Mouse (Mus musculus) heart, postnatal 14 days (tissue): ENCODE results near the gene Trpc1. TPM values are rescaled to one million over a fixed set of nuclear protein-coding genes. Genes with fewer than 3 reads are reported as not detected.

Experiments used
- DNase-seq, 2 experiments: peaks; one replicate each; pipeline ENCODE4 v3.0.0; 2021 to 2022
- intact Hi-C: fragments of 180-260 bp; cut with DNase I; formaldehyde crosslinking; loops from one replicate; pipeline ENCODE4 v1.15.1; 2025
- total RNA-seq, 2 experiments: library from RNA; stranded (reverse); gene quantifications; 2 replicates each; pipeline ENCODE4 v1.2.3; 2021

Trpc1 gene
- total RNA-seq, 2 experiments from 2014 or later: 6.7 to 8.6 TPM

DNA sequence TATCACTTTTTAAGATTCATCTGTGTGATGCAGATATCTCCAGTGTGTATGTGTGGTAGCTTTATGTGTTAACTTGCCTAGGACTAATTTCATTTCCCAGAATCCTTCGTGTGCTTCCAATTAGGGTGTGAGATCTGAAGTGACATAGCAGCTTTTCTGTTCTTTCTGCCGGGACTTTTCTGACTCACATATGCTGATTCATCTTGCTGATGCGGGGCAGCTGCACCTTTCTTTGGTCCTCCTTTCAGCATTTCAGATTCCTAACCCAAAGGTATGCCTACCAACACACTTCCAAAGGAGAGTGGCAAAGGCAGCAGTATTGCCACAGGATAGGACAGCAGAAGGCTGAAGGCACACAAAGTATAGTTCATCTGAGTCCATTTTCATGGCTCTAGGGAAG is 46.1 kb downstream of the Trpc1 start:
- no peak for DNase-seq
- intact Hi-C loops: no loop called here

DNA sequence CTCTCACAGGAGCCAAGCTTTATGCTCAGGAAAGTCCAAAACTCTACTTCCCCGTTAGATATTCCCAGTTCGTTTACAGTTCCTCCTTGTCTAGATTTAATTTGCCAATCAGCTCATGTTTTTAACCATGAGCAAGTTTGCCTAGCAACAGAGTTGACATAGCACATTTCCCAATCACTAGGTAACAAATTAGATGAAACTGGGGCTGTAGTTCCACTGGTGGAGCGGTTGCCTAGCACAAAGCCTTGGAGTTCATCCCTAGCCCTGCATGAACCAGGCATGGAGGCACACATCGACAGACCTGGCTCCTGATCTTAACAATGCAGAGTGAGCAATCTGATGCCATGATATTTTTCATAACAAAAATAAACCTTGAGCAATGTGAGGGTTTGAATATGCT is 50.9 kb downstream of the Trpc1 start:
- intact Hi-C loops: loop anchor here (5.0 to 10.0 kb wide), 2 partner anchors 156 to 167 kb away; partner anchors contain the start of gene Atr

DNA sequence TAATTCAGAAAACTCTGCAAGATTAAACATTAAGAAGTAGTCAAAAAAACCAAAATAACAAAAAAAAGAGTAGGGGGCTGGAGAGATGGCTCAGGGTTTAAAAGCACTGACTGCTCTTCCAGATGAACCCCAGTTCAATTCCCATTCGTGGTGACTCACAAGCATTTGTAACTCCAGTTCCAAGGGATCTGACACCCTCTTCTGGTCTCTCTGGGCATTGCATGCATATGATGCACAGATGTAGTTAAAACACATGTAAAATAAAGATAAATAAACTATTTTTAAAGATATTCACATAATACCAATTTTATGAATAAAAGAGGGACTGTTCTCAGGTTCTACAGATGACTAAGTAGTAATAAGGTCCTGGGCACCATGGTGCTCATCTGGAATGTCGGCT is 52.4 kb downstream of the Trpc1 start:
- peak; percentile 40 to 65 for DNase-seq
- intact Hi-C loops: loop anchor here (5.0 to 10.0 kb wide), 2 partner anchors 157 to 166 kb away; partner anchors contain the start of gene Atr

More for the DNA sequence above, 50.9 kb downstream of the Trpc1 start:
- no peak for DNase-seq

DNA sequence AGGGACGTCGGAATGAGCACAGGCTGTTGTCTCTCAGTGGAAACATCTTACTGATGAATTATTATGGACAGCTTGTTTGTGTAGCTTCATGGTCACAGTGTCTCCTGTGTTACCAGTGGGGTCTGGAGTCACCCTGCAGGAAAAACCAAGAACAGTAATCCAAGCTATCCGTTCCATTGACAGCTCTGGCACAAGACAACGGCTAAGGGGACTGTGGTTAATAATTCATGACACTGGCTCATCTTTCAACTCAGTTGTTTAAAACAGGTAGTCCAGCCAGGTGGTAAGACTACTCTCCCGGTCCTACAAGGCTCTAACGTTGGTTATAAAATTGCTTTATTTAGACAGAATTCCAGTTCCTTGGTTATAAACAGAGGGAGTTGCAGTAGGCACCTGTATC is 53.6 kb downstream of the Trpc1 start:
- intact Hi-C loops: loop anchor here (5.0 to 10.0 kb wide), 2 partner anchors 158 to 164 kb away; partner anchors contain the start of gene Atr
- no peak for DNase-seq

DNA sequence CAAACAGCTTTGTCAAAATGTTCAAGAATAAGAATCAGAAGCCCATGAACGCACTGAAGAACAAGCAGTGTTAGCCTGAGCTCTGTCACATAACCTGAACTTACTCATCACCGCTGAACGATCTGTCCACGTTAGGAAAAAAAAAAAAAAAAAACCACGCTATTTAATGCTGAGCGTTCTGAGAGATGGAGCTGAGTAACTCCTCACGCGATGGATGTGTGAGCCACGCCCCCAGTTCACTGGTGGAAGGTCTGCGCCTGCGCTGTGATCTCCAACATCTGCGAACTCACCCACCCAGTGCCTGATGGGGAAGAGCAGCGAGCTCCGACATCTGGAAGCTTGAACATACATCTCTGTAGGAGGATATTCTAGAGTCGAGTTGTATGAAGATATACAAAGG is 55.2 kb downstream of the Trpc1 start:
- no peak for DNase-seq

DNA sequence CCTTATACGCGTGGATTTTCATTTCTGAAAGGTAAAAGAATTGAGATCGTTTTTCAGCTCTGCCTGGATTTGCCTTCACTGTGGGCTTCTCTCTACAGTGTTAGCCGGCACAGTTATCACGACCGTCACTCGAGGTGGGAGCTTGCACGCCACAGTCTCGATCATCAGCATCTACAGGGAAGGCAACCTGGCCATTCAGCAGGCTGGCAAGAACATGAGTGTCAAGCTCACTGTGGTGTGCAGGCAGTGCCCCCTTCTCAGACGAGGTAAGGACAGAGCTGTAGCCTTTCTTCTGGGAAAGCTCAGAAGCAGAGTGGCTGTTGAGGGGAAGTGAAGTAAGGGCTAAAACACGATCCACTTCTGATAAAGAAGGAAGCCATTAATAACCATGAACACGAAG is 55.6 kb downstream of the Trpc1 start:
- intact Hi-C loops: loop anchor here (10.0 kb wide), 1 partner anchor 160 kb away; the partner anchor contains the start of gene Atr
- DNase-seq: no peak

More for the DNA sequence above, 55.2 kb downstream of the Trpc1 start:
- intact Hi-C loops: loop anchor here (5.0 to 10.0 kb wide), 2 partner anchors 160 to 163 kb away; partner anchors contain the start of gene Atr

DNA sequence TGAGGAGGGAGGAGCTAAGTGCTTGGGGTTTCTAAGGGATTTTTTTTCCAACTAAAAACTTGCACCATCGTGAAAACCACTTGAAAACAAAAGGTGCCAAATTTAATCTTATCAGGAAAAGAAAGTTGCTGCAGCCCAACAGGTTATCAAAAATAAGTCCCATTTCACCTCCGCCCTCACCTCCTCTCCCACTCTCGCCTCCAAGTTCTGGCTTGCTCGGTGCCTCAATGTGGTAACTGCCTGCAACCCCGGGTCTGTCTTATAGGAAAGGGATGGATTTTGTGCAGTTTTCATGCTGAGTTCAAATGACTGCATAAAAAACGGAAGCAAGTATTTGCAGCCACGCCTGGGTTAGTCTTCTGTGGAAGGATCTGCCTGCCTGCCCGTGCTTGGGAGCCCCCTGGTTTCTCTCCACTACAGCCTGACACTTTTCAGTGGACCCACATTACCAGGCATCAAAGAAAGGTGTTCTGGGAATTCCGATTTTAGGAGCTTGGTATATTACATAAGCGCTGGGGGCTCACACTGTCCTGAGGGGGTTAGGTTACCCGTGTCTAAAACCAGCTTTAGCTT is 56.6 kb downstream of the Trpc1 start:
- intact Hi-C loops: loop anchor here (10.0 kb wide), 1 partner anchor 161 kb away; the partner anchor contains the start of gene Atr
- no peak for DNase-seq

DNA sequence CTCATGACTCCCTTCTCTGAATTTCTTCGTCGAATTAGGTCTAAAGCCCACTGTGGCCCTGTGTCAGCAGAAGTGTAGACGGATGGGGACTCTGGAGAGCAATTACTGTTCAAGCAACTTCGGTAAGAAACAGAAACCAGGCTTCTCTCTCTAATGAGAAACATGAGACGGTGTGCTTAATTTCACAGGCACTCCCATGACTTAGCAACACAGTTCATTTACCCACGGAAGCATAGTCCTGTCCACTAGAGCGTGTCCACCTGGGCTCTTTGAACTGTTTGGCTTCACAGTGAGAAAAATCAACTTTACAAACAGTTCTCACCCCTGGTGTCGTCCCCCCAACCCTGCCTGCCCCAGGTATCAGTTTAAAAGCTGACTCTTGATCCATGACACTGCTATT is 57.4 kb downstream of the Trpc1 start:
- no peak for DNase-seq
- intact Hi-C loops: loop anchor here (10.0 kb wide), 1 partner anchor 162 kb away; the partner anchor contains the start of gene Atr

DNA sequence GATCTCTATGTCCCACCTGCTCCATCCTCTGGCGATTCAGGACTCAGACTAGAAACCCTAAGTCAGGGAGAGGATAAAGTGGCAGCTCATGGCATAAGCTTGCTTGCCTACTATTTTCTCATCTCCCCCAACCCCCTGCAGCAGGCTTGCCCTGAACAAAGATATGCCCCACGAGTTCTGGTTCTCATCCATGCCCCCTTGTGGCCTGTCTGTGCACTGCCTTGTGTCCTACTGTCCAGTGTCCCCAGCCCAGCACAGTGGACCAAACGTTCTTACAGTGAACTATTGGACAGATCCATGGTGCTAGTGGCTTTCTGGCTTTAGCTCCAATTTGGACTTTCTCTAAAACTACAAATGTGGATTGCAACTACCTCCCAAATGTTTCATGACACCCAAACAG is 62.1 kb downstream of the Trpc1 start:
- intact Hi-C loops: loop anchor here (5.0 kb wide), 2 partner anchors 71 to 146 kb away; no protein-coding TSS in a partner anchor
- DNase-seq: peak; percentile 52 to 63

DNA sequence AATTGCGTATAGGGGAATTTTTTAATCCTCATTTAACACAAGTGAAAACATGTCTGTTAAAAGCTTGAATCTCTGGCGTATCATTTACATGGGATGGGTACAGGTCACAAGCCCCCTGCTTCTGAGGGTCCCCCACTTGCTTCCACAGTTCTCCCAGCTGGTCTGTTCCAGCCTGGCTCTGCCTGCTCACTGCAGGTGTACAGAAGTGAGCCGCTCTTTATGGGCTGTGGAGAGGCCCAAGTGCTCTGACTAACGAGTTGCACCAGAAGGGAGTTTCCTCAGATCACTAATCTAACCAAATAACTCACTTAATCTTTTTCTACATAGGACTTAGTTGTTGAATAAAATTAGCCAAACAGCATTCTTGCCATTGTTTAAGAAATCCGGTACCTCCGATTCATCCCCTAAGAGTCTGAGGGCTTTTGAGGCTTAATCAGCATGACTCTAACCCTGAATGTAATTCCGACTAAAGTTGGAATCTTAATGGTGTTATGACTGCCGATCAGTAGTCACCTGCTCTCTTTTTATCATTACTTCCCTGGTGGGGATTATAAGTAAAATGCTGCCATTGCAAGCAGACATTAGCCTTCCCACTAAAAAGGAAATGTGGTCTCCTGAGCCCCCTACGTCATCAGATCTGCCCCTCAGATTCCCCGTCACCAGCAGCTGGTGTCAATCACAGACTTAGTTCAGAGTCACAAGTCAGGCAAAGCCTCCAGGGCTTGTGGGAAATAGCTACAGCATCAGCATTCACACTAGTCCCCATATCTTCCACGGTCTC is 64.3 kb downstream of the Trpc1 start:
- intact Hi-C loops: loop anchor here (5.0 kb wide), 2 partner anchors 69 to 144 kb away; no protein-coding TSS in a partner anchor
- DNase-seq: no peak

DNA sequence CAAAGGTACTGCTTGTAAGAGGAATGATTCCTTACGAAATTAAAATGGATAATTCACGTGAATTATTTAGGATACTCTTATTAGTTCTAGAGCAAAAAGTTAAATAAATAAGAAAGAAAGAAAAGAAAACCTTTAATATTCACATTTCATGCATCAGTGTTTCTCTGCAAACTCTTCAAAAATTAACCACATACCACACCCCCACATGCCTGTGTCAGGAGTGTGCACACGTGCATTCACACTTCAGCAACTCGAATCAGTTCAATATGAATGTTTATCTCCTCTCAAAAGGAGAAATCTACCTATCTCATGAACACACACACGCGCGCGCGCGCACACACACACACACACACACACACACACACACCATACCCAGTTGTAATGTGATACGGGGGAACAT is 69.5 kb downstream of the Trpc1 start:
- no peak for DNase-seq
- intact Hi-C loops: no loop called here

DNA sequence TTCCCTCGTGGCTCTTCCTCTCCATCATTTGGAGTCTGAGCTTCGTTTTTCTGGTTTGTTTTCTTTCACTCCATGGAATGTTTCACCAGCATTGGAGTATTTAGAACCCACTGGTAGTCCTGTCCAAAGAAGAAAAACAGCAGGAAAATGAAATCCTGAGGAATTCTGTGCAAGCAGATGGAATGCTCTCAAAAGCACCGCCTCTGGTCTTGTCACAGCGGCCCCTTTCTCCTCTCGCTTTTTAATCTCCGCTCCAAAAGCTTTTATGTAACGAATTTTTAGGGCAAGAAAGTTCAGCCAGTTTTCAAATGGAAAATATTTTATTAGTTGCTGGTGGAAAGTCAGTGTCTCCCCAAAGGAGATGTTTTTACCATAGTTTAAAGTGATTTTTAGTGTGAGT is 70.2 kb downstream of the Trpc1 start:
- intact Hi-C loops: no loop called here
- DNase-seq: no peak

DNA sequence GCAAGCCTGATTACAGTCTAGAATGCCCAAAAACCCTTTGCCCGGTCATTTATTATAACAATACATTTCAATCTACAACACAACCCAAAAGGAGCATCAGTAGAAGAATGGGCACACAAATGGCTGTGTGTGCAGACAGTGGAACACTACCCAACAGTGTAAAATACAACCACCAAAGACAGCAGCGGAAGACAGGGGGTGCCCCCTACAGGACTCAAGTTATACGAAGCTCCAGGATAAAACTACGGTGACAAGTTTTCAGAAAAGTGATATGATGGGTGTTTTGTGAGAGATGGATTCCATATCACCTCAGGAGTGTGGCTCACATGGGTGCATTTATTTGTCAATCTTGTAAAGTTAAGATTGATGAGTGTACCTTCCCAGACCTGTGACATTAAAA is 74.2 kb downstream of the Trpc1 start:
- DNase-seq: no peak
- intact Hi-C loops: no loop called here

DNA sequence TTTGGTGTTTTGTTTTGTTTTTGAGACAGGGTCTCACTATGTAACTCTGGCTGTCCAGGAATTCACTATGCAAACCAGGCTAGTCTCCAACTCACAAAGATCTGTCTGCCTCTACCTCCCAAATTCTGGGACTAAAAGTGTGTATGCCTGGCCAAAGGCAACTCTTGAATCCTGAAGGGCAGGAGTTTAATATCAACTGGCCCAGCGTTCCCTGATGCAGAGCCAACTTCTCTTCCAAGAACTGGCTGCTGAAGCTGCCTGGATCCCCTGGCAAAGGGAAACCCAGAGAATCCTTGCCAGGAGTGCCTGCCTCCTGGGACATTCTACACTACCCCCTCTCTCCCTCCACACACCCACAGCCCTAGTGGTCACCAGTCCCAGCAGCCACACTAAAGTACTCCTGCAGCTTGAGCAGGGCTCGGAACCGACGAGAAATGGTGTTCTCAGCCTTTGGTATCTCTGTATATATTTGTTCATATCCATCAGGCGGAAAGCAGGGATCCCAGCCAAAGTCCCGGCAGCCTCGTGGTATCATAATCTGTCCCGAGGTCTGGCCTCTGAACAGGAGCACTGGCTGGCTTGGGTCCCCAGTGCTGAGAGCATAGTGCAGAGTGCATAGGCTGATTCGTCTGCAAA is 75.0 kb downstream of the Trpc1 start:
- DNase-seq: peak; percentile 78 to 84
- intact Hi-C loops: no loop called here

DNA sequence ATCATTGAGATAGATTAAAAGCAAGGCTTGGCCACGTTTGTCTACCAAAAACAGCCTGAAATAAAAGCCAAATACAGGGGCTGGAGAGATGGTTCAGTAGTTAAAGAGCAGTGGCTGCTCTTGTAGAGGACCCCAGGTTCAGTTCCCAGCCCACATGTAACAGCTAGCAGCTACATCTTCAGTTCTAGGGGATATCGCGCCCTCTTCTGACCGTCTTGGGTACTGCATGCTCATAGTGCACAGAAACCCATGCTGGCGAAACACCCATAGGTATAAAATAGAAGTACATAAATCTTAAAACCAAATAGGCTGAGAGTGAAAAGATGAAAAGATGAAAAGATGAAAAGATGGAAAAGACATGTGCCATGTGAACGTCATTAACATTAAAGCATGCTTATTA is 77.4 kb downstream of the Trpc1 start:
- no peak for DNase-seq
- intact Hi-C loops: no loop called here

DNA sequence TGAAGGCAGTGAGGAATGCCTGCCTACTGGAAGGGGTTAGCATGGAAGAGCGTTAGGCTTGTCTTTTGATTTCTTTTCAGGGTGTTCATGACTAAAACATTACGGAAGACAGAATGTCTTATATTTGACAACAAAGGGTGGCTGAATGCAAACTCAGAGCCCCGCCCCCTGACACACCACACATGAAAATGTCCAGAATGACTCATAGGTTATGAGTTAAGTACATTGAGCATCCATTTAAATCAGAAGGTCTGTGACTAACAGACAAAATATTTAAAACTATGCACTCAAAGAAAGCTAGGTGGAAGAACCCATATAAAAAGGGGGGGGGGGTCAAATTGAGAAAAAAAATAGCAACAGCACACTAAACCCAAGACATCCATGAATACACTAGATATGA is 77.8 kb downstream of the Trpc1 start:
- intact Hi-C loops: no loop called here
- no peak for DNase-seq

DNA sequence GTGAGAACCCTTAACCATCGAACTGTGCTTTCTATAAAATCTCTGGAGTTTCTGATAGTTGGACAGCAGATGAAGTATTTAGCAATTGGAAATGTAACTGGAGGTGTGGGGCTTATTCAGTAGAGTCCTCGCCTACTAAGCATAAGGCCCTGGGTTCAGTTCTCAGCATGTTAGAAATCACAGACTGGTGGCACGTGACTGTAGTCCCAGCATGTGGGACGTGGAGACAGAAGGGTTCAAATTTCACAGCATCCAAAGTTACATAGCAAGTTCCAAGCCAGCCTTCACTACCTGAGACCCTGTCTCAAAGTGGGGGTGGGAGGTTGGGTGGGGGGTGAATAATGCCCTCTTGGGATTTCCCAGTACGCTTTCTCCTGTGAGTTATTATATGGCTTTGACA is 81.9 kb downstream of the Trpc1 start:
- no peak for DNase-seq
- intact Hi-C loops: loop anchor here (5.0 kb wide), 1 partner anchor 106 kb away; no protein-coding TSS in a partner anchor

DNA sequence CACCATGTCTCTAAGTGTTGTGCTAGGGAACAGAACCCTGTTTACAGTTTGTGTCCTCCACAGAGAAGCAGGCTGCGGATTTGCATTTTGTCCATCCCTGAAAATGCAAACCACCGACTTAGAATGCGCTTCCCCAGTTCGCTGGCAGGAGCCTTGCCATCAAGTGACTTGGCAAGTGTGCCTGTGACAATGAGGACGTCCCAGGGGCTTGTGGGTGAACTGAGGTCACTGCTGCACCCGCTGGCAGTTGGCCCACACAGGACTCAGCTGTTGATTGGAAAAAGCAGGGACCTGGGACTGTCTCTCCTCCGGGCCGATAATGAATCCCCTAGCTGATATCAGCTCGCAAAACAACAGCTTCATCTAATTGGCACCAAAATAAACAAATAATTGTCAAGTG is 82.3 kb downstream of the Trpc1 start:
- DNase-seq: peak; percentile 86 to 88
- intact Hi-C loops: loop anchor here (5.0 kb wide), 1 partner anchor 106 kb away; no protein-coding TSS in a partner anchor

DNA sequence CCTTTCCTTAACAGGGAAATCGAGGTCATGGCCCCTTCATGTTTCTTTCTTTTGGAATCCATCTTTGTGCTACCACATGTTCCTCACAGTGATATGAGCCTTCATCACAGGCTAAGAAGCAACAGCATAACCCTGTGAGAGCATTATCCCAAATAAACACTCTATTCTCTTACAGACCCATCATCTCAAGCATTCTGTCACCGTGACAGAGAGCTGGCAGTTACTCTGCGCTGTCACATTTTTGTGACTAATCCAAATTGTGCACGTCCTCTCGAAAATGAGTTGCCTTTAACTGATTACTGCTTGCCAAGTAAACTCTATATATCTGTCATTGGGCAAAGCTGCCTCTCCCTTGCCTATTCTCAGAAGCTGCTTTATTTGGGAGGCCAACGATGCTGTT is 84.3 kb downstream of the Trpc1 start:
- DNase-seq: peak in 1 of 2 experiments; percentile 55
- intact Hi-C loops: loop anchor here (5.0 kb wide), 1 partner anchor 104 kb away; no protein-coding TSS in a partner anchor

DNA sequence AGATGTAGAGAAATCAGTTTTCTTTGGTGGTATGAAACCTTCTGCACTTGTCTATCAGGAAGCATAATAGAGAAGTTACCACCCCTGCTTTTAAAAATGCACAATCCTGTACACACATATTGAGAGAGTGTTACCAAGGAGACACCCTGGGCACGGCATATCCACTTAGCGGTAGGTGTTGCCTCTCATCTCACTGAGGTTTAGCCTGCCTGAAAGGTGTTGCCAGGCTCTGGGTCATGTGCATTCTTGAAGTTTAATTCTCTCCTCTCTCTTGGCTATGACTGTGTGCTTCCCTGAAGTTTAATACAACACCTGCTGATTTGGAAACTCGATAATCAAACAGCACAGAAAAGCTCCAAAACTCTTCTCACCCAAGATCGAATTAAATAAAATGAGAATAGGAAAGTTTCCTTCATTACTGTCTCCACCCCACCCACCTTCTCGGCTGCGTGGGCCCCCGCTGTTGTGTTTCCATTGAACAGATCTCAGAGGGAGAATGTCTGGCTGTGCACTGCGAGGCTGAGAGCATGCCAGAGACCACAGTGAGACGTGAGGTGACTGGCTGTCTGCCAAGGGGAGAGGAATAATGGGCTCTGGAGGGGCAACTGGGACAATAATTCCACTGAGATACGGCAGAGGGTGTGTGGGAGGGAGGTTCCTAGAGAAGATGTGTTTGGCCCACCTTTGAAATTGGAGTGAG is 85.7 kb downstream of the Trpc1 start:
- peak in 1 of 2 experiments; percentile 38 for DNase-seq
- intact Hi-C loops: no loop called here
